Mouse (Mus musculus) megakaryocyte, adult 5-6 weeks (primary cell): ENCODE results near the gene Efr3b. TPM values are rescaled to one million over a fixed set of nuclear protein-coding genes. Genes with fewer than 3 reads are reported as not detected.

ENCODE experiments used
- ATAC-seq: 2 replicates; pipeline ENCODE4 v1.8.0; 2016; ENCODE audit warnings: mild to moderate bottlenecking, inconsistent platforms; ENCODE audit not compliant: poor library complexity, severe bottlenecking
- total RNA-seq, 2 experiments: library from RNA; stranded (forward) in 1 of 2; stranded (reverse) in 1 of 2; fragments of 153-499, 151-499 nt in 1 of 2; fragments of 221-1000, 200-1000 nt in 1 of 2; gene quantifications; 2 replicates each; pipeline versions ENCODE4 v1.2.3 to v1.2.4; 2015 to 2017

Efr3b gene
- total RNA-seq (2015) (0.09 and 0.30 TPM in 2 replicates), total RNA-seq (2017) (0.04 TPM in 2 replicates)

- peak; percentile 72 for ATAC-seq
Observed at GRCm38 (mm10) chr12:4038061-4039041, at the start of gene Efr3b. Gene Efr3b, minus strand, starts transcription at chr12:4038915.

- no peak for ATAC-seq
Observed at GRCm38 (mm10) chr12:4083441-4083840, 44.7 kb upstream of the Efr3b start.

GRCm38 (mm10) chr12:4082132-4083001, 43.7 kb upstream of the Efr3b start, which contains the start of gene Dnajc27:
Gene Dnajc27, plus strand, starts transcription at chr12:4082583.
- ATAC-seq = peak; percentile 96

GRCm38 (mm10) chr12:4080311-4080710, 41.6 kb upstream of the Efr3b start:
- ATAC-seq = no peak

- no peak for ATAC-seq
Observed at GRCm38 (mm10) chr12:4078069-4078468, 39.4 kb upstream of the Efr3b start.

- no peak for ATAC-seq
Observed at GRCm38 (mm10) chr12:4076383-4076782, 37.7 kb upstream of the Efr3b start.

GRCm38 (mm10) chr12:4075407-4075806, 36.7 kb upstream of the Efr3b start:
- no peak for ATAC-seq

GRCm38 (mm10) chr12:4071671-4072070, 33.0 kb upstream of the Efr3b start:
- no peak for ATAC-seq

- no peak for ATAC-seq
Observed at GRCm38 (mm10) chr12:4068551-4068950, 29.8 kb upstream of the Efr3b start.

GRCm38 (mm10) chr12:4066681-4067459, 28.2 kb upstream of the Efr3b start:
- ATAC-seq = no peak

- ATAC-seq = no peak
Observed at GRCm38 (mm10) chr12:4065944-4066343, 27.2 kb upstream of the Efr3b start.

GRCm38 (mm10) chr12:4065498-4065897, 26.8 kb upstream of the Efr3b start:
- peak; percentile 51 for ATAC-seq

GRCm38 (mm10) chr12:4059683-4060082, 21.0 kb upstream of the Efr3b start:
- ATAC-seq = no peak

GRCm38 (mm10) chr12:4058321-4058720, 19.6 kb upstream of the Efr3b start:
- ATAC-seq = no peak

- ATAC-seq = no peak
Observed at GRCm38 (mm10) chr12:4054845-4055244, 16.1 kb upstream of the Efr3b start.

- ATAC-seq = no peak
Observed at GRCm38 (mm10) chr12:4053643-4054042, 14.9 kb upstream of the Efr3b start.

- ATAC-seq = no peak
Observed at GRCm38 (mm10) chr12:4050861-4051425, 12.2 kb upstream of the Efr3b start.

- no peak for ATAC-seq
Observed at GRCm38 (mm10) chr12:4048031-4048430, 9.3 kb upstream of the Efr3b start.

- ATAC-seq = no peak
Observed at GRCm38 (mm10) chr12:4045992-4046391, 7.3 kb upstream of the Efr3b start.

GRCm38 (mm10) chr12:4042411-4042810, 3.7 kb upstream of the Efr3b start:
- ATAC-seq = no peak
